Mouse (Mus musculus) E14TG2a.4 (cell line): ENCODE results near the gene Exosc5.

Source experiments
- H3K27me3 ChIP-seq: 2 replicates; pipeline ENCODE4 v1.6.1; 2014; ENCODE audit warnings: low read length, control low read depth; ENCODE audit not compliant: insufficient read depth
- H3K36me3 ChIP-seq: 2 replicates; pipeline ENCODE4 v1.6.1; 2014; ENCODE audit warnings: low read length, control low read depth; ENCODE audit not compliant: insufficient read depth
- H3K4me1 ChIP-seq: replicated peaks from 2 replicates; pipeline ENCODE4 v1.6.1; 2014; ENCODE audit warnings: low read depth, low read length, control low read depth
- H3K4me3 ChIP-seq: replicated peaks from 2 replicates; pipeline ENCODE4 v1.5.1; 2014; ENCODE audit warnings: mild to moderate bottlenecking, low read length
- H3K9me3 ChIP-seq: 2 replicates; pipeline ENCODE4 v1.6.1; 2014; ENCODE audit warnings: low read length, control low read depth
- CTCF ChIP-seq: conservative IDR thresholded peaks from 2 replicates; pipeline ENCODE4 v1.5.1; 2014; ENCODE audit warnings: low read length
- NANOG ChIP-seq: IDR thresholded peaks from 2 replicates; pipeline ENCODE4 v1.6.1; 2014; ENCODE audit warnings: borderline replicate concordance, low read length, mixed read lengths
- POU5F1 ChIP-seq: IDR thresholded peaks from 2 replicates; pipeline ENCODE4 v1.6.1; 2014; ENCODE audit warnings: low read length, borderline replicate concordance

The Exosc5 gene

DNA sequence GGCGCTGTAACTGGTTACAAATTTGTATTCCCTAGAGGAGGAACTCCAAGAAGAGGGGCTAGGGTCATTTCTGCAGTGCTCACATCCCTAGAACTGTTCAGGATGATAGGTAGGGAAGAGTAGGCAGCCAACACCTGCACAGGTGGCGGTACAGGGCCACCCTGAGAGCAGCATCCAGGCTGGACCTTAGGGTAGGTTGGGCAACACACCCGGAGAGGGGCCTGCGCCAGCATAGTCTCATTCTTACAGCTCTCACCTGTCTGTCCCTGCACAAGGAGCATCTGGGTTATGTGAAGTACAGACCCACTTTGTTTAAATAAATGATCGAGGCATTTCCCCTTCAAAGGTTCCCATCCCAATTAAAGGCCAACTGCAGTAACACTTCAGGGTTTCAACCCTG lies 61.8 kb downstream of the Exosc5 start:
- no peak for TF ChIP-seq NANOG
- no peak for TF ChIP-seq POU5F1
- no peak for TF ChIP-seq CTCF
- Histone ChIP-seq H3K4me3 (no peak overlapping the region), H3K36me3 (peaks cover 79% of the 10 kb centered on the region)

More for the DNA sequence above, 61.8 kb downstream of the Exosc5 start:
- Histone ChIP-seq H3K4me1 (peaks cover 49% of the 10 kb centered on the region), H3K9me3 (no peaks in the 10 kb centered on the region), H3K27me3 (no peaks in the 10 kb centered on the region)
